Mouse (Mus musculus) cerebellum, adult 9-11 months (tissue): ENCODE data around the gene Cep128.

Experiments used
- DNase-seq: peaks from one replicate; pipeline ENCODE4 v3.0.0; 2022

Gene Cep128

GRCm38 (mm10) chr12:91305769-91306168 is 78.4 kb downstream of the Cep128 start:
- no peak for DNase-seq

- no peak for DNase-seq
These were observed 79.2 kb downstream of the Cep128 start for GRCm38 (mm10) chr12:91305038-91305437.

- no peak for DNase-seq
These were observed 85.5 kb downstream of the Cep128 start for GRCm38 (mm10) chr12:91298700-91299099.

DNA sequence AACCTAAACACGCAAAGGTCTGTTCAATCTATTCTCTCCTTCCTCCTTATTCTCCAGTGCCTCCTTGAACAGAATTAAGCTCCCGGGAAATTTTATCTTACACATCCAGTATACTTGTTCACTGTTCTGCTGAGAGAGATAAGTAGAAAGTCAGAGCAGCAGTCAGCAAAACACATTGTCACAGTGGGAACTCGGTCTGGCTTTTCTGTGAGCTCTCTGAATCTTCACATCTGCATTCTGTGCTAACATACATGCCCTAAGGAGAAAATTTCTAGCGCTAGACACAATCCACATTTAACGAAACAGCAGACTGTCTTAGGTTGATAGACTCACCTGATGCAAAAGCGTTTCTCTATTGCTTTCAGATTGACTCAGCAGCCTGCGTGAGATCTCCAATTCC is 88.3 kb downstream of the Cep128 start:
- no peak for DNase-seq

- no peak for DNase-seq
These were observed 88.8 kb downstream of the Cep128 start for GRCm38 (mm10) chr12:91295436-91295835.

- DNase-seq = no peak
These were observed 110.3 kb downstream of the Cep128 start for GRCm38 (mm10) chr12:91273936-91274335.

DNA sequence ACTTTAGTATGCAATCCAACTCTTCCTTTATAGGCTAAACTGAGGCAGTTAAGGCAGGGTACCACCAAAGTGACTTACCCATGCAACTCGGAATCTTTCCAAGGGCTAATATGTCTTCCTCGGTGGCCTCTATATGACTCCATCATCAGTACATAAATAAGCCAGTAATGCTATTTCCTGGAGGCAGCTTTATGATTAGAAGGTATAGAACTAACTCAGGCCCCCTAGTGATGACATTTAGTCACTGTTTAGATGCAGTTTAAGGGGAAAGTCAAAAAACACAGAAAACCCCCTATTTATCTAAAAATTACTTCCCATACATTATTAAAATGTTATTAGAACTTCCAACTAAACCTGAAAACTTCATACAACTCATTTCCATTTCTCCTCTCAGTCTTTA is 114.6 kb downstream of the Cep128 start:
- DNase-seq = no peak

DNA sequence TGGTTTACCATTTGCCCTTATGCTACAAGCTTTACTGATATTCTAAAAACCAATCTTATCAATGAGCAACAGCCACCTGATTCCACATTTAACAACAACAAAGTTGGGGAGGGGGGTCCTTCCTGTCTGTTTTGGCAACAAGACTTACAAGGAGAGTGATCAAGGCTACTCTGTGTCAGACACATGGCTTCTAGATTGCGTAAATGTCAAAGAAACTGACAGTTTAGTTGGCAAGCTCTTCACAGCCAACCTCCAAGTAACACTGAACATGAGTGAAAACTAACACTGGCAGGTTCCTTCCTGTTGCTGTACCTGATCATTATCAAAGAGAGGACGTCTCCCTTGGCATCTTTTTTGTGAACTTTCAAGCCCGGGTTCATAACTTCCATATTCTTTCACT is 115.2 kb downstream of the Cep128 start:
- no peak for DNase-seq

DNA sequence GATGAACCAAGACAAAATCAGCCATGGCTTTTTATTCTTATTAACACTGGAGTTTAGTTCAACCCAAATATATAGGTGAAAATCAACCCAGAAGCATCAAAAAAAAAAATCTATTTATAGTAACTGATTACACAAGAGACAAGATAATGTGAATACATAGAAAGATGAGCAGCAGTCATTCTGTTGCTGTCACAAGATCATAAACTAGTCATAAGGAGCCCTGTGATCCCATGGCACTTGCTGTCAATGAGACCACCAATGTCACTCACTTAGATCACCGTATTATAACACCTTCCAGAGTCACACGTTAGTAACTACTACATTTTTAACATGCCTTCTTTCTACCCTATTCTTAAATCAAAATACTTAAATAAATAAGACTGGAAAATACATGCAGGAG is 118.2 kb downstream of the Cep128 start:
- no peak for DNase-seq

DNA sequence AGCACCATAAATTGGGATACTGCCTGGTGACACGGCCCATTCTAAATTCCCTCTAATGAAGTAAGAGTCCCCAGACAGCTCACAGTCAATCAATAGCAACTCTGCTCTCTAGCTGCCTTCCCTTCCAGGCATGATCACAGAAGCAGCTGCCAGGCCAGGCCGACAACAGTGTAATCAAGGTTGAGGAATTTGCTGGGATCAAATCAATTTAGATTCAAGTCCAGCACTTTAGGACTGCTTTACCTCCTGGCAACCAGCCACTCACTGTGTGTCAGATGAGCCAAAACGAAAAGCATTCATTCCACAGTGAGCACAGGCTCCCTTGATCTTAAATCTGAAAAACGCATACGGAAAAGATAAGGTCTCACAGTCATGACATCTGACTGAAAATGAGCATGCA is 118.7 kb downstream of the Cep128 start:
- DNase-seq = no peak

- DNase-seq = no peak
These were observed 119.3 kb downstream of the Cep128 start for GRCm38 (mm10) chr12:91264828-91265355.

DNA sequence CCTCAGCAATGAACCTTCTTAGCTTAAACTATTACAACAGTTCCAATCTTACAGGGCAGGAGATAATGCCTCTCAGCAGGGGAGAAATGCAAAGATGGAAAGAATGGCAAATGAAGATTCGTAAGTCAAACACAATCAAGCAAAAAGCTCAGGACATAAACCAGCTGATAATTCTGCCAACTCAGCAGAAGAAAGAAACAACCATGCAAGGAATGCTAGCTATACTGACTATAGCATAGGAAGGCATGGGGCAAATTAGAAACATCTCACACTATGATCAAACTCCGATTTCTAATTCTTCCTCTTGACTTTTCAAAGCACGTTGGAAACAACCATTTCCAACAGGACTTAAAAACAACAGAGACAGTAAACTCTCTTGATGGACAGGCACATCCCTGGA is 120.5 kb downstream of the Cep128 start:
- DNase-seq = no peak

DNA sequence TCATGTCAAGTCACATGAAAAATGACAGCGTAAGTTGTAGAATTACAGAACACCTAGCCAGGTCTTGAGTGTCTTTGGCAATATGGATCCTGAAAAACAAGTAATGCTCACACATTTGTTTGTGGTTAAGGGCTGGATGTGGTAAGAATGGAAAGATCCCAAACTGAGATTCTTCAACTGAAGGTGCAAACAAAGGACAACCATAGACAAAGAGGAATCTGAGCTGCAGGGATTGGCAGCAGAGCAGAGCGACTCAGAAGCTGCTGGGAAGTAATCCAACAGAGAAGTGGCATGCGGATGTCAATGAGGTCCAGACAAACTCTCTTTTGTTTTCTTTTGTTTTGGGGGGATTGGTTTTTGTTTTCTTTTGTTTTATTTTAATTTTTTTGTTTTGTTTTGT is 121.4 kb downstream of the Cep128 start:
- DNase-seq = no peak

DNA sequence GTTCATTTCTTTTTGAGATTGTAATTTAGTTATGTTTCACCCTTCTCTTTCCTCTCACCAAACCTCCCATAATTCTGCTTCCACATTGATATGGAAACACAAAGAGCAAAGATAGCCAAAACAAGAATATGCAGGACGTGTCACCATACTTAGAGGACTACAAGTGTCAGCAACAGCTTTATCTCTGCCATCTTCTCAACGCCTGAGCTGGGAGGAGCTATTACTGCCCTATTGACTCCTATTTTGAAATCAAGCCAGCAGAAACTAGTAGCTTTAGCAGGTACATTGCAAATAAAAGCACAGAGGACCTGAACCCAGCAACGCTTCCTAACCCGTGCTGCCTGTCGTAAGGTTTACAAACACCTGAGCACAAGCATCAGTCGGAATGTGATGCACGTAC is 127.9 kb downstream of the Cep128 start:
- DNase-seq = no peak

DNA sequence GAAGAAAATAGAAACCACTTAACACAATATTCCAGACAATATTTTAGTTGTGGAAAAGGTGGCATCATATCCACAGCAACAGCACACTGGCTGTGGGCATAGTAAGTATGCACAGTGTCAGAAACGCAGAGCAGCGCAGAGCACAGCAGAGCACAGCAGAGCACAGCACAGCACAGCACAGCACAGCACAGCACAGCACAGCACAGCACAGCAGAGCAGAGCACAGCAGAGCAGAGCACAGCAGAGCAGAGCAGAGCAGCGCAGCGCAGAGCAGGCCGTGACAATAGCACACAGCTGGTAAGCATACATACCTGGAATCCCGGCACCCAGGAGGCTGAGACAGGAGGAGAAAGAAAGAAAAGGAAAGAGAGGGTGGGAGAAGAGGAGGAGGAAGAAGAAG is 129.4 kb downstream of the Cep128 start:
- no peak for DNase-seq

DNA sequence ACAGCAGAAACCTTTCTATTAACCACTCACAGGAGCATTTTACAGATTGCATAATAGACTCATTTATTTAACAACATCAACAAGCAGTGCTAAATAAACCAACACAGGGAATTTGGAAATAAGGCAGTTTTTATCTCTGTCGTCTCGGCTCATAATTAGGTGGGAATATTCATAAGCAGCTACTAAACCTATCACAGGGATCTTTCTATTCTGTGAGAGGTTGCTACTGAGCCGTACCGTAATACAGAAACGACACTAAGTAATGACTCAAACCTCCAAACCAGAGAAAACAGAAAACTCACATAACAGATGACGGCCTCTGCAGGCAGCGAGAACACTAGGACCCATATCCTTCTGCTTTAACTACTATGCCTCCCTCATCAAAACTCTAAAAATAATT is 163.6 kb downstream of the Cep128 start:
- no peak for DNase-seq

DNA sequence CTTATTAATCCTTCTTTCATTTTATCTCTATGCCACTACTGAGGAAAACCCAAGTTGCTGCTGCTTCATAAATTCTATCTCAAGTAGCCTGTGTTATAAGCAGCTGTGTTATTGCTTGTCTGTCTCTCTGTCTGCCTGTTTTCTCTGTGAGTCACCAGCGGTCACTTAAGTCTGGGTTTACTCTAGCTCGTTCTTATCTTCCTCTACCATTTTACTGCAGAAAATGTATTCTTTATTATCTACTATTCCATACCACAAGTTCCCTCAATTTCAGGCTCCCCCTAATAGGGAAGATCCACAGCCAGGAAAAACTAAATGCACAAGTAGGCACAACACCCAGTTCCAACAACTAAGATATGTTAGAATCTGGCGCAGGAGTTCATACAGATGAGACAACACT is 178.7 kb downstream of the Cep128 start:
- no peak for DNase-seq

- DNase-seq = no peak
These were observed 179.9 kb downstream of the Cep128 start for GRCm38 (mm10) chr12:91204330-91204729.

DNA sequence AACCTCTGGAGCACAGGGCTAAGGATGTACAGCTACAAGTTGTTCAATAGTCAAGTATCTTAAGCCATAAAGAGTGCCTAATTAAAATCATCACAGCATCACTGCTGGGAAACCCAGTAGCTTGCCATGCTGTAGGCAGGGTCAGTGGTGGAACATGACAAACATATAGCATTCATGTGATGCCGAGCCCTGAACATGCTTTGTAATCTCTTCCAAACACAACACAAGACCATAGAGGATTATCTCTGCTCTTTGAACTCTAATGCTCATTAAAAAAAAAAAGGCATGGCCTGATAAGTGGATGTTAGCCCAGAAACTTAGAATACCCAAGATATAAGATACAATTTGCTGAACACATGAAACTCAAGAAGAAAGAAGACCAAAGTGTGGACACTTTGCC is 181.7 kb downstream of the Cep128 start:
- DNase-seq = no peak

- no peak for DNase-seq
These were observed 195.1 kb downstream of the Cep128 start for GRCm38 (mm10) chr12:91189111-91189510.

- no peak for DNase-seq
These were observed 198.6 kb downstream of the Cep128 start for GRCm38 (mm10) chr12:91185564-91185963.

DNA sequence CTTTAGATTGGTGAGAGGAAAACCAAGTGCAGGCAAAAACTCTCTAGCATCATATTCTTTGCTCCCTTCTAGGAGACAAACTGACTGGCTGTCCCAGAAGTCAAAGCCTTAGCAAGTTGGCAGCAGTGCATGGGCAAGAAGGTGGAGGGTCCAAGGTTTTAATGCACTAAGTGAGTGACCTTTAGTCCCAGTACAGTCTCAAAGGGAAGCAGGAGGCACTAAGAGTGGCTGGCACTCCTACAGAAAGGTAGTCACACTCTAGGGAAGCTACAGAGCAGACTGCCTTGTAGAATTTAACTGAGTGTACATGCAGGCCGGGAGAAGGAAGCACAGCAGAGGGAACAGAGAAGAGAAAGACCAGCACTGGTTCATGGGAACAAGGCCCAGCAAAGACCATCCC is 199.6 kb downstream of the Cep128 start:
- DNase-seq = no peak

GRCm38 (mm10) chr12:91183928-91184327 is 200.3 kb downstream of the Cep128 start:
- no peak for DNase-seq

- DNase-seq = no peak
These were observed 200.8 kb downstream of the Cep128 start for GRCm38 (mm10) chr12:91183304-91183855.

DNA sequence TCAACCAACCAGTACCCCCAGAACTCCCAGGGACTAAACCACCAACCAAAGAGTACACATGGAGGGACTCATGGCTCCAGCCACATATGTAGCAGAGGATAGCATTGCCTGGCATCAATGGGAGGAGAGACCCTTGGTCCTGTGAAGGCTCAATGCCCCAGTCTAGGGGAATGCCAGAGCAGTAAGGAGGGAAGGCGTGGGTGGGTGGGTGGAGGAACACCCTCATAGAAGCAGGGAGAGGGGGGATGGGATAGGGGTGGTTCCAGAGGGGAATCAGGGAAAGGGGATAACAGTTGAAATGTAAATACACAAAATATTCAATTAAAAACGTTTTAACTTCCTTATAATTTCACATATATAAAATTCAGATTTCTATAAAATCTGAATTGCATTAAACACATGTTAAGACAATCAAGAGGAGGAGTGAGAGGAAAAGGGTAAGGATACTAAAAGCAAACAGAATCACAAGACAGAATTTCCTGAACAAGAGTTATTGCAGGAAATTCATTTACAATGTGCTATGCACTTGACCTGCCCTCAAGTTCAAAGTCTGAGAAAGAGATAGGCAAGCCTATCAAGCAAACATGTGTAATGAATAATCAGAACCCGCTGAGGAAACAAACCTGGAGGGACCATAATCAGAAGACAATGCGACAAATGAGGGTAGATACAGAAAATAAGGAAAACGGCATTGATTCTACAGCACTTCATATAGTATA is 207.2 kb downstream of the Cep128 start:
- DNase-seq = no peak
